Mouse (Mus musculus) brain, embryonic 14.5 days (tissue): ENCODE results near the gene Mab21l3.

Experiments used
- CTCF ChIP-seq: fragments of 200-500 bp; IDR thresholded peaks from 2 replicates; pipeline ENCODE4 v1.5.1; 2012; ENCODE audit warnings: inconsistent platforms, mild to moderate bottlenecking, moderate library complexity, borderline replicate concordance; ENCODE audit not compliant: insufficient read depth, insufficient read length; ENCODE audit errors: extremely low read depth
- POLR2A ChIP-seq: fragments of 200-500 bp; IDR thresholded peaks from 2 replicates; pipeline ENCODE4 v1.6.1; 2012; ENCODE audit warnings: mild to moderate bottlenecking, inconsistent platforms, borderline replicate concordance; ENCODE audit not compliant: poor library complexity, insufficient read depth, insufficient read length, severe bottlenecking; ENCODE audit errors: extremely low read depth

DNA sequence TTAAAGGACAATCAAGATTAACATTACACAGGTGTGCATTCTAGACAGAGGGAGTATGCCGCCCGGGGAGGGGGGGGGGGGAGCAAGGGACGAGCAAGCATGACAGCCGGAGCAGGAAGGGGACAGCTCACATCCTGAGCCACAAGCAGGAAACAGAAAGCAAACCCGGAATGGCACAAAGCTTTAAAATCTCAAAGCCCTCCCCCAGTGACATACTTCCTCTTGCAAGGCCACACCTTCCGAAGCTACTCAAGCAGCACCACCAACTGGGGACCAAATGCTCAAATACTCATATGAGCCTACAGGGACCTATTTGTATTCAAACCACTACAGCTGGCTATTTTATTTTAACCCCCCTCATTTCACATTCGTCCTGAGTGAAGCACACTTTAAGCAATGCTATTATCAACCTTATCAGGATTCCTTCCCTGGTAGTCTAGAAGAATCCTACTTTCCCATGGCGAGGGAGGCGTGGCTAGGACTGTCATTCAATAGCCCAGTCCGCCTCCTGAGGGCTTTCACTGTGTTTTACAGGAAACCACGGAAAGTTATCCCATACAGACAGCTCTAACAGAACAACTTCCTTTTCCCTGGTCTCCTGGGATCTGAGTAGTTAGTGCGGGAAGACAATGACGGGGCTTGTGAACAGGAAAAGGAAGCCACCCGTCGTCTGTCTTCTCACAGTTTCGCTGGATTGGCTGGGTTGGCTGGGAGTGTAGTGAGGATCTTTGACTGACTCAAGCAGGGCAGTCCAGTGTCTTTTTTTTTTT, 69.7 kb downstream of the Mab21l3 start:
- TF ChIP-seq CTCF: no peak
- no peak for TF ChIP-seq POLR2A
